ENCODE assay signal across 19 mouse cellular contexts in genomic region chr1:172060659-172061058, GRCm38 (mm10). TPM values are rescaled to one million over a fixed set of nuclear protein-coding genes. Genes with fewer than 3 reads are reported as not detected.
DNase-seq lines count a peak whose midpoint lies in the region; ATAC-seq lines count a peak whose summit lies in the region.
"Had no signal": no experiment of that assay in that cellular context is flagged by ENCODE, and none has a peak within 500 bp of the region (broad histone marks: within the 10 kb centered on the region; RNA-seq: fewer than 3 reads in every experiment).

No protein-coding gene starts in this region.

- peaks cover under 1% of the 10 kb centered on the region; the same call in 1 of the 2 replicates for H3K36me3 ChIP-seq in forebrain, embryonic 11.5 days (ENCODE audit: control insufficient read depth, insufficient read depth, low read length)
- peaks cover 16% of the 10 kb centered on the region for H3K36me3 ChIP-seq in hindbrain, embryonic 14.5 days (replicated peaks; ENCODE audit: control insufficient read depth, insufficient read depth)
- H3K36me3 ChIP-seq in midbrain, embryonic 16.5 days (ENCODE audit: control insufficient read depth, insufficient read depth, low read length), result peaks cover 7% of the 10 kb centered on the region; the same call in 1 of the 2 replicates

- H3K9ac ChIP-seq in forebrain, embryonic 11.5 days (ENCODE audit: low read length), result no peak overlapping the region
- H3K9ac ChIP-seq in hindbrain, embryonic 14.5 days, result no peak overlapping the region
- no peak overlapping the region for H3K9ac ChIP-seq in midbrain, embryonic 16.5 days (ENCODE audit: low read depth, low read length)
- H3K9ac ChIP-seq: limb, embryonic 12.5 days; liver, postnatal 0 days had no signal

- peak overlapping the region; percentile 70; the same call in 1 of the 2 replicates for H3K27ac ChIP-seq in forebrain, embryonic 11.5 days (ENCODE audit: low read depth, low read length)
- peak overlapping the region; percentile 70 for H3K27ac ChIP-seq in hindbrain, embryonic 14.5 days
- peak overlapping the region; percentile 14; the same call in 1 of the 2 replicates for H3K27ac ChIP-seq in midbrain, embryonic 16.5 days (ENCODE audit: low read length)
- H3K27ac ChIP-seq: kidney, postnatal 0 days; limb, embryonic 12.5 days had no signal

- 57% methylated on average over 4 of the region's 4 CpGs for WGBS in forebrain, embryonic 11.5 days
- 17% methylated on average over 4 of the region's 4 CpGs for WGBS in hindbrain, embryonic 14.5 days
- WGBS in midbrain, embryonic 16.5 days, result 38% methylated on average over 4 of the region's 4 CpGs

- peaks cover 3% of the 10 kb centered on the region; the same call in 1 of the 2 replicates for H3K4me1 ChIP-seq in forebrain, embryonic 11.5 days (replicated peaks; ENCODE audit: control insufficient read depth, insufficient read depth, low read length)
- peaks cover 24% of the 10 kb centered on the region for H3K4me1 ChIP-seq in hindbrain, embryonic 14.5 days (replicated peaks; ENCODE audit: control insufficient read depth, insufficient read depth, low read length)
- H3K4me1 ChIP-seq in midbrain, embryonic 16.5 days (ENCODE audit: control insufficient read depth, insufficient read depth, low read length), result peaks cover 10% of the 10 kb centered on the region; the same call in 1 of the 2 replicates

- intact Hi-C loops in gastrocnemius, postnatal 14 days (cut with DNase I; ENCODE audit: low total_unique reads), result no loop called here
- intact Hi-C loops in left cerebral cortex, postnatal 25 days (cut with DNase I), result no loop called here

- ATAC-seq in forebrain, embryonic 11.5 days (replicated peaks; ENCODE audit: low FRiP score), result peak; percentile 17
- peak; percentile 51 for ATAC-seq in hindbrain, embryonic 14.5 days (ENCODE audit: low FRiP score)
- no peak for ATAC-seq in midbrain, embryonic 16.5 days
- ATAC-seq: inflammation-experienced regulatory T-cells, adult 6 months; liver, postnatal 0 days had no signal

- no peak overlapping the region for H3K4me2 ChIP-seq in forebrain, embryonic 11.5 days (ENCODE audit: low read depth, low read length, severe bottlenecking)
- H3K4me2 ChIP-seq in hindbrain, embryonic 14.5 days (replicated peaks), result no peak overlapping the region
- H3K4me2 ChIP-seq in midbrain, embryonic 16.5 days (ENCODE audit: low read length), result no peak overlapping the region
- H3K4me2 ChIP-seq: limb, embryonic 12.5 days had no signal

- H3K4me3 ChIP-seq in forebrain, embryonic 11.5 days (ENCODE audit: low read depth, low read length), result no peak overlapping the region
- H3K4me3 ChIP-seq in hindbrain, embryonic 14.5 days (replicated peaks; ENCODE audit: low read length), result no peak overlapping the region
- H3K4me3 ChIP-seq in midbrain, embryonic 16.5 days (ENCODE audit: low read depth, low read length), result no peak overlapping the region
- H3K4me3 ChIP-seq: limb, embryonic 12.5 days had no signal

- peak; percentile 83 to 92 for DNase-seq in cerebellum, postnatal 10 days
- no peak for DNase-seq in cerebellum, postnatal 25 days
- no peak for DNase-seq in forebrain, embryonic 11.5 days (ENCODE audit: low spot score)
- no peak for DNase-seq in hindbrain, embryonic 14.5 days (ENCODE audit: low spot score)
- no peak for DNase-seq in right cerebral cortex, postnatal 4 days
- no peak for DNase-seq in gastrocnemius, postnatal 14 days
- DNase-seq in left cerebral cortex, postnatal 25 days (ENCODE audit: low spot score in 2 of 2), result no peak
- DNase-seq: cerebellum, adult 9-11 months; heart, adult 11 months; layer of hippocampus, adult 9-11 months; liver, postnatal 0 days; lung, postnatal 4 days had no signal

- H3K27me3 ChIP-seq in forebrain, embryonic 11.5 days (ENCODE audit: control insufficient read depth, insufficient read depth, low read length), result no peaks in the 10 kb centered on the region
- H3K27me3 ChIP-seq in hindbrain, embryonic 14.5 days (ENCODE audit: control insufficient read depth, insufficient read depth, low read length), result no peaks in the 10 kb centered on the region
- H3K27me3 ChIP-seq in midbrain, embryonic 16.5 days (ENCODE audit: control insufficient read depth, insufficient read depth, low read depth, low read length), result no peaks in the 10 kb centered on the region

- H3K9me3 ChIP-seq in forebrain, embryonic 11.5 days (ENCODE audit: control insufficient read depth, low read length), result no peaks in the 10 kb centered on the region
- no peaks in the 10 kb centered on the region for H3K9me3 ChIP-seq in hindbrain, embryonic 14.5 days (ENCODE audit: control insufficient read depth, low read length)
- no peaks in the 10 kb centered on the region for H3K9me3 ChIP-seq in midbrain, embryonic 16.5 days (replicated peaks; ENCODE audit: control insufficient read depth, low read length, poor library complexity, severe bottlenecking)
- H3K9me3 ChIP-seq: limb, embryonic 12.5 days had no signal

RNA-seq across cellular contexts. Expression of gene Nhlh1, which starts 3.3 kb away (rescaled TPM):
- 6.0 and 7.6 TPM in 2 replicates for polyA plus RNA-seq in forebrain, embryonic 11.5 days (2014; fragmentation: Nextera tagmentation; extraction: Ambion mirVana)
- polyA plus RNA-seq in hindbrain, embryonic 14.5 days (2014; fragmentation: Nextera tagmentation; extraction: Ambion mirVana), result 2.7 and 3.6 TPM in 2 replicates
- 0.45 and 1.2 TPM in 2 replicates for polyA plus RNA-seq in midbrain, embryonic 16.5 days (2015; fragmentation: Nextera tagmentation; extraction: Ambion mirVana)
- not detected for total RNA-seq in gastrocnemius, postnatal 14 days (2021)
- total RNA-seq in left cerebral cortex, postnatal 25 days (2021), result under 1 TPM; 0.23 to 0.64 TPM
- polyA plus RNA-seq: heart, embryonic 16.5 days; inflammation-experienced regulatory T-cells, adult 6 months; kidney, postnatal 0 days; liver, postnatal 0 days; spleen, adult 2 months; urinary bladder, adult 2 months had no signal

RNA-seq across cellular contexts. Expression of gene Copa, which starts 21.7 kb away (rescaled TPM):
- polyA plus RNA-seq in forebrain, embryonic 11.5 days (2014; fragmentation: Nextera tagmentation; extraction: Ambion mirVana), result 182 and 187 TPM in 2 replicates
- polyA plus RNA-seq in hindbrain, embryonic 14.5 days (2014; fragmentation: Nextera tagmentation; extraction: Ambion mirVana), result 161 and 193 TPM in 2 replicates
- 209 and 222 TPM in 2 replicates for polyA plus RNA-seq in midbrain, embryonic 16.5 days (2015; fragmentation: Nextera tagmentation; extraction: Ambion mirVana)
- 10 to 100 TPM; 80.8 to 80.9 TPM for total RNA-seq in gastrocnemius, postnatal 14 days (2021)
- total RNA-seq in left cerebral cortex, postnatal 25 days (2021), result 100 to 1,000 TPM; 146 to 154 TPM

RNA-seq across cellular contexts. Expression of gene Ncstn, which starts 21.9 kb away (rescaled TPM):
- polyA plus RNA-seq in forebrain, embryonic 11.5 days (2014; fragmentation: Nextera tagmentation; extraction: Ambion mirVana), result 107 and 117 TPM in 2 replicates
- polyA plus RNA-seq in hindbrain, embryonic 14.5 days (2014; fragmentation: Nextera tagmentation; extraction: Ambion mirVana), result 106 and 111 TPM in 2 replicates
- 105 and 107 TPM in 2 replicates for polyA plus RNA-seq in midbrain, embryonic 16.5 days (2015; fragmentation: Nextera tagmentation; extraction: Ambion mirVana)
- 10 to 100 TPM; 33.6 to 34.5 TPM for total RNA-seq in gastrocnemius, postnatal 14 days (2021)
- total RNA-seq in left cerebral cortex, postnatal 25 days (2021), result 10 to 100 TPM; 68.3 to 70.8 TPM

RNA-seq across cellular contexts. Expression of gene Vangl2, which starts 32.4 kb away (rescaled TPM):
- 47.0 and 49.3 TPM in 2 replicates for polyA plus RNA-seq in forebrain, embryonic 11.5 days (2014; fragmentation: Nextera tagmentation; extraction: Ambion mirVana)
- 48.9 and 49.5 TPM in 2 replicates for polyA plus RNA-seq in hindbrain, embryonic 14.5 days (2014; fragmentation: Nextera tagmentation; extraction: Ambion mirVana)
- 43.7 and 44.0 TPM in 2 replicates for polyA plus RNA-seq in midbrain, embryonic 16.5 days (2015; fragmentation: Nextera tagmentation; extraction: Ambion mirVana)
- 1 to 10 TPM; 1.9 to 2.6 TPM for total RNA-seq in gastrocnemius, postnatal 14 days (2021)
- total RNA-seq in left cerebral cortex, postnatal 25 days (2021), result 10 to 100 TPM; 13.3 to 13.5 TPM

Comparison
In these comparisons a context has a peak if more than half of its experiments do, and no peak if none do; other contexts are left out.
1. DNase-seq: peak in cerebellum, postnatal 10 days (2 of 2); none in cerebellum, postnatal 25 days (0 of 2), forebrain, embryonic 11.5 days (single experiment), hindbrain, embryonic 14.5 days (single experiment), right cerebral cortex, postnatal 4 days (single experiment), gastrocnemius, postnatal 14 days (single experiment) and left cerebral cortex, postnatal 25 days (0 of 2).
2. H3K27ac ChIP-seq: peak in every context shown above with its lines; median percentile 70 in forebrain, embryonic 11.5 days; 70 in hindbrain, embryonic 14.5 days; 14 in midbrain, embryonic 16.5 days.